Mouse (Mus musculus) thymus, postnatal 4 days (tissue): ENCODE data around the gene Gm20388.

Experiments
- DNase-seq: peaks from one replicate; pipeline ENCODE4 v3.0.0; 2021

Gm20388 gene

GRCm38 (mm10) chr8:119964859-119965258, 54.2 kb downstream of the Gm20388 start:
- no peak for DNase-seq

GRCm38 (mm10) chr8:119967435-119967834, 56.8 kb downstream of the Gm20388 start:
- no peak for DNase-seq

DNA sequence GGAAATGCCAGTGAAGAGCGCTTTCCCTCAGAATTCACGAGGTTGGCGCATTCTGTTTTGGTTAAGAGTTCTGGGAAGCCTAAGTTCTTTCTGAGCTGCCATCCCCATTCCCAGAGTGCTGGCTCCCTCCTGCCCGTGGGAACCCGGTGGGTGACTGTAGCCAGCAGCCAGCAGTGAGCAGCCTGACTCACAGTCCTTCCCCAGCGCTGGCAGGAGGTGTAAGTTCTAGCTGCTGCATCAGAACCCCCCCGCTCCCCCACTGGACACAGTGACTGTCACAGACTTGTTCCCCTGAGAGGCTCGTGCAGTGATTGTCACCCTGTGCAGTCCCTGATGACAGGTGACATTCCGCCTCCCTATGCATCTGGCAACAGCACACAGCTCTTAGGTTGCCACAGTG, 59.5 kb downstream of the Gm20388 start:
- DNase-seq = no peak

GRCm38 (mm10) chr8:119972558-119972957, 61.9 kb downstream of the Gm20388 start:
- DNase-seq = peak; percentile 51

GRCm38 (mm10) chr8:119978770-119979381, 68.2 kb downstream of the Gm20388 start:
- no peak for DNase-seq

DNA sequence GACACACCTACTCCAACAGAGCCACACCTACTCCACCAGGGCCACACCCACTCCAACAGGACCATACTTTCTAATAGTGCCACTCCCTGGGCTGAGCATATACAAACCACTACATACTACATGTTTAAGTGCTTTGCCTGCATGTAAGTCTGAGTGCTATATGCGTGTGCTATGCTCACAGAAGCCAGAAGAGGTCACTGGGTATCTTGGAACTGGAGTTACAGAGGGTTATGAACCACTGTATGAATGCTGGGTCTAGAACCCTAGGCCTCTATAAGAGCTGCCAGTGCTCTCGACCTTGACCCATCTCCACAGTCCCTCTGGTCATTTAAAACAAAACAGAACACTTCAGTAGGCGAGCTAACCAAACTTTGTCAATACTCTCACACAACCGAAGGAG, 70.6 kb downstream of the Gm20388 start:
- no peak for DNase-seq

GRCm38 (mm10) chr8:119984085-119984484, 73.4 kb downstream of the Gm20388 start:
- DNase-seq = peak; percentile 68

DNA sequence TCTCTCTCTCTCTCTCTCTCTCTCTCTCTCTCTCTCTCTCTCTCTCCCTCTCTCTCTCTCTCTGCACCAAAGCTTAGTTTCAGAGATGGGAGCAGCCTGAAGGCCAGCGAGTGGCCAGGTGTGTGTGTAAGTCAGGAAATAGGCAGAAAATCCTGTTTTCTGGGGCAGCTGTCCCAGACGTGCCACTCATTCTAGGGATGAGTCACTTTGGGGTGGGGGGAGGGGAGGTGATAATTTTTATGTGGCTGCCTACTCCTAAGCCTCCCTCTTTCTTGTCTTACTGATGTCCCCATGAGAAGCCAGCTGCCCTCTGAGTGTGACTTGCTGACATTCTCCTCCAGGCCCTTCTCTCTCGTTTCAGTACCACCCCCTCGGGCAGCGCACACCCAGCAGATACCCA, 75.5 kb downstream of the Gm20388 start:
- no peak for DNase-seq

DNA sequence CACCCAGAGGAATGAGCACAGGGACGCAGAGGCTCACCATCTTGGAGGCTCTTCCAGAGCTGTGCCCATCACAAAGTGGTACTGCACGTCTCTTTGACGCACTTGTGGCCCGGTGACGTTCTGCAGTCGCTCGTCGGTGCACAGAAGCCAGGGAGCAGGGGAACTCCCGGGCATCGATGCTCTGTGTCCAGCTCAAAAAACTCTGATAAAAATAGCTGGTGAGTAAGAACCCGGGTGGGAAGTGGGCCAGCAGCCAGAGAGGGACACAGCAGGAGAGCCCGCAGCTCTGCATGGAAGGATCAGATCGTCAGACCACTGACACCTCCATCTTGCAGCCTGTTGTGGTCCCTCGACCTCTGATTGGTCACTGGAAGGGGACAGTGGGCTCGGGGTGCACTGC, 77.4 kb downstream of the Gm20388 start:
- DNase-seq = no peak

DNA sequence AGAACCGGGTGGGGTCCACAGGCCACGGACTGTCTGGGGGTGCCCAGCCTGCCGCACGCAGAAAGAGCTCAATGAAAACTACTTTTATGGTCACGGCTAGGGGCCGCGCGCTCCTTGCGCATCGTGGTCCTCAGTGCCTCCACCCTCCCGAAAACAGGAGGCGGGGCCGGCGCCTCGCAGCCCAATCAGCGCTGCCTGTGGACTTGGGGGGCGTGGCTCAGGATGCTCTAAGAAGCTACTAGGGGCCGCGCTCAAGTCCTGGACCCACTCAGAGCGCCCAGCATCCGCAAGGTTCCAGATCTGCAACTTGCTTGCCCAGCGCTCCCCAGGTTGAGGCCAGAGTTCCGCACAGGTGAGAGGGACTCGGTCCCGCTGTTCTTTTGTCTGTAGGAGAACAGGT, 81.6 kb downstream of the Gm20388 start, which contains the start of gene Crispld2:
TSS of gene Crispld2 (plus strand) at position 190 of the 400 bp plus-strand sequence.
- peak; percentile 93 for DNase-seq

DNA sequence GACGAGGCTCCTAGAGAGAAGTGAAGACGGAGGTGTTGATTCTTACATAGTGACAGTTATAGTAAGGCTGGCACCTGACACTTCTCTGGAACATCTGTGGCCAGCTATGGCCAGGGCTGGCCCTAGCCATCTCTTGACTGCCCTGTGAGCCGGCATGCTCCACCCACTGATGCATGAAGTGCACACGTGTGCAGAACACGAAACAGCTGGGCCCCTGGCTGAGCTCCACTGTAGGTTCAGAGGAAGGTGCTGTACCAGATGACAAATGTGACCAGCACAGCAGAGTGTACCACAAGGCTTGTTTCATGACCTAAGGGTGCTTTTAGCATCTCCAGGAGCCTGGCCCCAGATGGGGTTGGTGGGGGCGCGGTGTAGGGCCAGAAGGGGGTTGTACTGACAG, 83.5 kb downstream of the Gm20388 start:
- no peak for DNase-seq

GRCm38 (mm10) chr8:119994556-119994955, 83.9 kb downstream of the Gm20388 start:
- no peak for DNase-seq

DNA sequence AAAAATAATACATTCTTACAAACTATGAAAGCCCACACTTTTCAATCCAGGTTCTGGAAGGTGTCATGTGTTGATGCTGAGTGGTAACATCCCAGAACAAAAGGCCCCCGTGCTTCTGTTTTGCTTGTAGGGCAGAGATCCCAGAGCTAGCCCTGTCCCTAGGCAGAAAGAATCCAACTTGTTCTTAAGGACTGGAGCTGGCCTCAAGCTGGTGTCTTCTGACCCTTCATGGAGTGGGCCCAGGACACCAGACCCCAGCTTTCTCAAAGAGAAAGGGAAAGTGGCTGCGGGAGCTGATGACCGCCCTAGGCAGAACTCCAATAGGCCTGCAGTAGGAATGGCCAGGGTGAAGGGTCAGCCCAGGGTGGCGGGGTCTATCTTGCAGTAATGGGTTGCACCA, 86.6 kb downstream of the Gm20388 start:
- no peak for DNase-seq

- no peak for DNase-seq
These were observed 89.8 kb downstream of the Gm20388 start for GRCm38 (mm10) chr8:120000461-120000860.

DNA sequence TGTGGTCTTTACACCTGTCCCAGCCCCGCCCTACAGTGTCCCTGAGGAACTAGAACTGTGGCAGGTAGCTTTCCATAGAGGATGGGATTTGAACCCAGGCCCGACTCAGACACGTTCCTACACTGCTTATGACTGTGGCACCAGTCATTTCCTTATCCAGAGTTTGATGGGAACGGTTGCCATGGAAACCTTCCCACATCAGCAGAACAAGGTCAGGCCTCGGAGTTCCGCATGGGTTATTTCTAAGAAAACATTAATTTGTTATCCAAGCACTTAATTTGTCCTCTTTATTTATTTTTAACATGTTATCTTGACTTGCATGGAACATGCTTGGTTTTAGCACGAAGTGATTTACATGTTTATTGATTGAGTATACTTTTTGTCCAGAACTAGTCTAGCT, 91.1 kb downstream of the Gm20388 start:
- DNase-seq = no peak

DNA sequence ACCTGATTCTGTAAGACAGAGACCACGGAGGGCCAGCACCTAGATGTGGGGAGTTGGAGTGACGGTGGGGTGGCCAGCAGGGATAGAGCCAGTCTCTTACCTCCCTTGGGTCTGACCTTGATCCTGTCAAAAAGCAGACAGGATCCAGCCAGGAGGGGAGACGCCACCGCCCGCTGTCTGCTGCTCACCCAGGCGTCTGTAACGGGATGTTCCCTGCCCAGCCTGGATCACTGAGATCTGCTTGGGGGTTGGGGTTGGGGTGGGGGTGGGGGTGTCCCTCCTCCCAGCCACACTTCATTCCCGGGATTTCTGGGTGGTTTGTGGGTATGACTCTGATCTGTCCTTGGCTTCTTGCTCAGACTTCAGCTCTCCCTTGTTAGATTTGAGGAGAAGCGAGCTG, 91.7 kb downstream of the Gm20388 start:
- DNase-seq = no peak

DNA sequence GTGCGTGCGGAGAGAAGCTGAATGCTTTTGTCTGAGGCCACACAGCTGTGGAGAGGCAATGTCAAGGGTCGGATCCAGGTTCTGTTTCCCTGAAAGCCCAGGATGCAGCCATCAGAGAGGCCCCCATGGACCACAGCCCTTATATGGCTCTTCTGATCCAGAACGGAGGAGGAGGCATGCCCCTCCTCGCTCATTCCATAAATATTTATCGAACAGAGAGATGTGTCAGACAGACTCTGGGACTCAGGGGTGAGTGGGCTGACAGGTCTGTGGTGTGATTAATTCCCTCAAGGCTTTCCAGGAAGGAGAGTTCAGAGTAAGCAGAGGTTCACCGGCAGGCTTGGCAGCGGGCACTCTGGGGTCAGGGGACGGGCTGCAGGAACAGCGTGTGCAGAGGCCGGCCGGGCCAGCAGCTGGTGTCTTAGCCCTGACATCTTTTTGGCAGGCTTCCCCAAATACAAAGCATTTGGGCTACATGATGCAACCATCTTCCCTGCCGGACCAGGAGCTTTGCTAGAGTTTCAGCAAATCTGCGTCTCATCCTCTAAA, 93.6 kb downstream of the Gm20388 start:
- no peak for DNase-seq

DNA sequence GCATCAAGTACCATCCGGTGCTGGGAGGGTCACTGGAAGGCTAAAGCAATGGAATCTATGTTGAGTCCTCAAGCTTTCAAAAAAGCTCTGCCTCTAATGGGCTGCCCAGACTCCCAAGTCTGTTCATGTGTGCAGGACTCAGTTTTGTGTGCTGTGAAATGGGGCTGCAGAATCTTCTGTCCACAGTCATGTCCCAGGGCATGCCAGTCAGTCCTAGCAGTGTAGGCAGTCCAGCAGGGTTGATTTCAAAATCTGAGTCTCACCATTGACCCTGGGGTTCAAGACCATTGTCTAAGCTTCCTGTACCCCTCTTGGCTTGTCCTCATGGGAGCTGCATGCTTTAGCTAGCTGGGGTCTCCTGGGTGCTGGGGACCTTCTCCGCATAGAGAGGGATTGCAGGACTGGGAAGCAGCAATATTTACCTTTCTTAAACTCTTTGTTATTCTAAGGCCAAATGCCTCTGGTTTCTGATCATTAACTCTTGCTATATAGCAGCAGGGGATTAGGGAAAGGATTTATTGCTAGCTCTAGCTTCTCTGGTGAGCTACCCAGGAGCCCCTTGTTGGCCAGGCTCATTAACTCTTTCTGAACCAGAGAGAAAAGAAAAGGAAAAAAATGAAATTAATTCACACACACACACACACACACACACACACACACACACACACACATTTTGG, 94.2 kb downstream of the Gm20388 start:
- DNase-seq = no peak

GRCm38 (mm10) chr8:120006645-120007160, 96.1 kb downstream of the Gm20388 start:
- DNase-seq = no peak

GRCm38 (mm10) chr8:120007178-120007577, 96.5 kb downstream of the Gm20388 start:
- no peak for DNase-seq

- no peak for DNase-seq
These were observed 98.6 kb downstream of the Gm20388 start for GRCm38 (mm10) chr8:120009284-120009683.

DNA sequence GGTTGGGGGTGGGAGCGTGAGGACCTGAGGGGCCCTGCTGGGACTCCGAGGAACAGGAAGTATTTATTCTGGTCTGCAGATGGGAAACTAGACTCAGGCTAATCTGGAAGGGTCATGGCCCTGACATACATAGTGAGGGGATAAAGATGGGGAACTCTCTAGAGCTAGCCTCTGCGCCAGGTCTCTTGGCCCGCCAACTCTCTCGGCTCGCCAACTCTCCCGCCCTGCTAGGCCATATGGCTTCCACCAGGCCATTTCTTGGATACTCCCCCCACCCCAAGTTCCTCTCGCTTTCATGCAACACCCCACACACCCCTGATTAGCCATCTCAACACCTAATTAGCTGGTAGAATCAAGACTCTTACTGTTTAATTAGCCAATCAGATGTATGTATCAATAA, 101.8 kb downstream of the Gm20388 start:
- DNase-seq = no peak

- DNase-seq = peak; percentile 64
These were observed 102.3 kb downstream of the Gm20388 start for GRCm38 (mm10) chr8:120012927-120013326.
